Mouse (Mus musculus) ES-E14 (cell line): ENCODE data around the gene Ddx42.

Experiments
- HCFC1 ChIP-seq: IDR thresholded peaks from 2 replicates; pipeline ENCODE4 v1.6.1; 2012; ENCODE audit warnings: low read length, inconsistent platforms, borderline replicate concordance; ENCODE audit not compliant: insufficient read depth
- MAFK ChIP-seq: IDR thresholded peaks from 2 replicates; pipeline ENCODE4 v1.6.1; 2014; ENCODE audit warnings: mild to moderate bottlenecking, low read depth, low read length, inconsistent platforms; ENCODE audit not compliant: insufficient read depth
- ZNF384 ChIP-seq: IDR thresholded peaks from 2 replicates; pipeline ENCODE4 v1.6.1; 2012; ENCODE audit warnings: low read depth, low read length, inconsistent platforms

DNA sequence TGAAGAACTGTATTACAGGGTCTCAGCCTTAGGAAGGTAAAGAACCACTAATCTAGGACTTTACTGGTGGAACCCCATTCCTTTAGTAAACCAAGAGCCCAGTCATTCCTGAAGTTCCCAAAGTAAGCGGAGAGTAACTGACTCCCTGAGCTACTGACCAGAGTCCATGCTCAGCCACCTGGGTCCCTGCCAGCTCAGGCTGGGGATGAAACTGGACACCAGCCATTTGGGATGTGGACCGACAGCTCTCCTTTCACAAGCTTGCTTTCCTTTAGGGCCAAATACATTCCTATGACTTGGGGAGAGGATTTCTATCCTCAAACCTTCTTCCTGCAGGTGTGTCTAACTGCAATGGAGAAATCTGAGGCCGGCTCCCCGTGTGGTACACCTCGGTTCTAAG is 42.4 kb upstream of the Ddx42 start:
- TF ChIP-seq HCFC1: no peak
- TF ChIP-seq ZNF384: no peak
- no peak for TF ChIP-seq MAFK
